Mouse (Mus musculus) heart, postnatal 4 days (tissue): ENCODE results near the gene Arhgef17. TPM values are rescaled to one million over a fixed set of nuclear protein-coding genes. Genes with fewer than 3 reads are reported as not detected.

Experiments used
- DNase-seq: peaks from one replicate; pipeline ENCODE4 v3.0.0; 2021
- total RNA-seq, 2 experiments: library from RNA; stranded (reverse); gene quantifications; 2 replicates each; pipeline ENCODE4 v1.2.3; 2021

Gene Arhgef17
- 10 to 100 TPM; 37.0 to 38.4 TPM for total RNA-seq

DNA sequence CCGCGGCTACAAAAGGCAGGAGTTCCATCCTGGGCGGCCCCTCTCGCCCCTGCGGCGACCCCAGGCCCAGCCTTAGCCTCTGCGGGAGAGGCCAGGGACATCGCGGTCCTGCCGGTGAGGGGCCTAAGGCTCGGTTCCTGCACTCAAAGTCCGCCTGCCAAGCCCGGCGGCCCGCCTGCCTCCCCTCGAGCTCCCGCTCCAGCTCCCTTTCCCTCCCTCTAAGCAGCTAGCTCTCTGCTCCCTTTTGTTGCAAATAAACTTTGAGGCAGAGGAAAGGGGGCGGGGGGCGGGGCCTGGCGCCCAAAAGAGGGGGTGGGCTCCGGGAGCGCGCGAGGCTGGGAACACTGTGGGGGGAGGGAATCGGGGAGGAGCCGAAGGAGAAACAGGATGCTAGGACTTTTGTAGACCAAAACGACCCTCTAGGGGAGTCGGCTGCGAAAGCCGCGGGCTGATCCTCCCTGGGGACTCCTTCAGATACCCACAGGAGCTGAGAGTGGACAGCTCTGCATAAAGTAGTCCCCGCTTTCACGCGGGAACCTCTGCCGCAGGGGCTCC lies at the start of gene Arhgef17:
Gene Arhgef17 (minus strand): TSS at position 182 of the 555 bp plus-strand sequence.
- DNase-seq = peak; percentile 75

DNA sequence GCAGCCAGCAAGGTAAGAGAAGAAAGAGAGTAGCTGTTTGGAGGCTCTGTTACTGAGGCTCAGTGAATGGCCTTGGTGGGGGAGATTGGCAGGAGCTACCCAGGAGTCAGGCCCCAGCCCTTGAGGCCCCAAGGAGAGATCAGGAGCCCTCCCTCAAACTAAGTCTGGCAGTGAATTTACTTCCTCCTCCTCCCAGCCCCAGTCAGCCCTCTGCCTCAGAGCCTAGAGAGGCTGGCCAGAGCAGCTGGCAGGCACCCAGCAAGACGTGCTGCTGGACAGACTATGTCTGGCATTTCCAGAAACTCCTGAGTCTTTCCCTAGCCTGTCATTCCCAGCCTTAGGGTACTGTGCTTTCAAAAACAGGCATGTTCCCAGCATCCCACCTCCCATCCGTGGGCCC lies 47.3 kb upstream of the Arhgef17 start:
- DNase-seq = peak; percentile 82

GRCm38 (mm10) chr7:100978171-100978570 lies 46.3 kb upstream of the Arhgef17 start:
- DNase-seq = no peak

DNA sequence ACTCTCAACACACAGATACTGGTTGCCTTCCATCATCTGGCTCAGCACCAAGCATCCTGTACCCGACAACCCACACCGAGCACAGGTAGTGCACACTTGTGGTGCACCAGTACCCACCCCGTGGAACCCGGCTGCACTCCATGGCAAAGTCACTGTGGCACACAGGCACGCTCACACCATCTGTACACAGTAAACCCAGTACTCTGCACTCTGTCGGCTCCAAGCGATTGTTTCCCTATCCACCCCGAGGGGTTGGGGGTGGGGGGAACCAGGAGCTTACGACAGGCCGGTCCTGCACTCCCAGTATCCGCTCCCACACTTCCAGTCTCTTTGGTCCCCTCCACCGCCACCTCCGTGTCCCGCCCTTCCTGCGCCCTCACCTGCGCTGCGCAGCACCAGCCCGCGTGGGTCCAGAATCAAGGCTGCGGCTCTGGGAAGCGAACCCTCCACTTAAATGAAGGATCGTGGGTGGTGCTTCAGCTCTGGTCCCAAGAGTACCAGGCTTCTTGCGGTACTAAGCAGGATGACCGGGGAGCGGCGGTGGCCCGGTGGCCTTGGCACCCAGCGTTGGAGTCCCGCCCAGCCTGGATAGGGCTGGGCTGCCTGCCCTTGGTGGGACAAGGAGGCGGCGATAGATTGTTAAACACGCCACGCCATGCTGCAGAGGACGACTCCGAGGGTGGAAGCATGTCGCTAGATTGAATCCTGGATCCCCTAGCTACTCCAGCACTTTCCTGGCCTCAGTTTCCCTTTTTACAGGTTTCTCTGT lies 42.4 kb upstream of the Arhgef17 start, which contains the start of gene P2ry6:
Gene P2ry6 (minus strand): TSS at position 515 of the 769 bp plus-strand sequence.
- peak; percentile 72 for DNase-seq

DNA sequence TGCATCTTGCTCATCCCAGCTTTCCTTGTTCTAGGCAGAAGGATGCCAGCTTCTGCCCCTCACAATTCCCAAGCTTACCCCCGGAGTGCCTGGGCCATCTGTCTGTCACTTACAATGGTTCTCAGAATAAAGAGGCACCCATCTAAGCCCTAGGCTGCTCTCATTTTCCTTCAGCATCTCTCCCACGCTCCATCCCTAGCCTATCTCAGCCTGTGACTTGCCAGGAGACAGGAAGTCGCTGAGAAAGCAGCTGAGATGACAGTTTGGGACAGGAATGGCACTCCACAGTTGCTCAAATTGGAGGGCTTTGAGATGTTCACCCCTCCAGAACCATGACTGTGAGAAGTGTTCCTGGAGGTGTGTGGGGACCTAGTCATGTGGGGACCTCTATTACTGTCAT lies 41.0 kb upstream of the Arhgef17 start:
- no peak for DNase-seq

DNA sequence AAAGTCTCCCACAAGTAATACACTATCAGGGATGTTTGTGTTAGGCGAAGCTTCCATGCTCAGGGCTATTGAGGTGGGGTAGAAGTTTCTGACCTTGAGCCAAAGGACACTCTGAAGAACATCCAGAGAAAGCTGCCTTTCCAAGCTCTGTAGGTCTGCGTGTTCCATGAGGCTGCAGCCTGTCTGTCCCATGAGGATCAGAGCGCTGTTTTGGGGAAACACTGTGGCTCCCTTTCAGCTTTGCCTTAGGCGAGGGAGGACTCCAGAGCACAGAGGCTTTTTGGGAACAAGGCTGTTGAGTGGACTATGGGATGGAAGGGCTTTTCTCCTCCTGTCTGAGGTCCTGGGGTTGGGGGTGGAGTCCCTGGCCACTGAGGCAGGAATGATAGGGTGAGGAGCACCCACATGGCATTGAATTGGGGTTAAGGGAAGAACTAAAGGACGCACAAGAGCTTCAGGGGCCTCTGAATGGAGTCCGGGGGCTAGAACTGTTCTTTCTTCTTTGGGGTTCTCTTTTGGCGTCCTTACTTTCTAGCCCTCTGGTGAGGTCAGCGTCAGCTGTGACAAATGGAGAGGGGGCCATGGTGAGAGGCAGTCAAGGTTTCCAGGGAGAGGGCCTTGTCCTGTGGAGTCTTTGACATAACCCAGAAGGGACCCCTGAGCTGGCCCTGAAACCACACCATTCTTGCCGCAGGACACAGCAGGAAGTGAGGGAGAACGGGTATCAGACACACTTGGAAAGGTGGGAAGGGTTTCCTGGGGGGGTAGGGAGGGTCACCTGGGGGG lies 37.2 kb upstream of the Arhgef17 start:
- no peak for DNase-seq

DNA sequence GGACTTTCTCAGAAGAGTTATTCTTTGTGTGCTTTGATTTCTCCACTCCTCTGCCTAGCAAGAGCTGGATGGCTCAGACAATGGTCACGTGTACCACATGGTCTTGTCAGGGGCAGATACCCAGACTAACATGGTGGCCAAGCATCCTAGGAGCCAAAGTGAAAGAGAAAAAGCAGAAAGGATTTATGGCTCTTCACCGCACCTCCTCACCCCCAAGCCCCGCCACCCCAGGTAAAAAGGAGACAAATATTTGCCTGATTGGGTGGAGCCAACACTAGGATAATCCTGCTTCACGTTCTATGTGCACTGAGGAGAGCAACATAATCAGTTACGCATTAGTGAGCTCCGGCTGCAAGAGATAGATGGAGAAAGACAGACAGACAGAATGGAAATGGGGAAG lies 36.5 kb upstream of the Arhgef17 start:
- no peak for DNase-seq

DNA sequence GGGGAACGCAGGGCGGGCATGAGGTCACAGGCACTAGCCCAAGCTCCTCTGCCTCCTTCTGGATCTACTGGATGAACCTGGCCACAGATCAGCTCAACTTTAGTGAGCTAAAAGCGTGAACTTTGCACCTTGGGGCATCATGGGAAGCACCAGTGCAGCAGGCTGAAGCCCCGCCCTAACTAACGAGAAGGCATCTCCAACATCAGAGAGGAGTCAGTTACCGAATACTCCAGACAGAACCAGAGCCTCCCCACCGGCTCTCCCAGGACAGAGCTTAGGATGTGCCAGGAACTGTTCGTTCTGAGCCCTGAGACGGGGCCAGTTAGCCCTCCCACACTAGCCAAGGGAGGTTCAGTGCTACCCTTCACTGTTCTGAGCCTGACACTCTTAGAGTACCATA lies 35.9 kb upstream of the Arhgef17 start:
- DNase-seq = no peak

DNA sequence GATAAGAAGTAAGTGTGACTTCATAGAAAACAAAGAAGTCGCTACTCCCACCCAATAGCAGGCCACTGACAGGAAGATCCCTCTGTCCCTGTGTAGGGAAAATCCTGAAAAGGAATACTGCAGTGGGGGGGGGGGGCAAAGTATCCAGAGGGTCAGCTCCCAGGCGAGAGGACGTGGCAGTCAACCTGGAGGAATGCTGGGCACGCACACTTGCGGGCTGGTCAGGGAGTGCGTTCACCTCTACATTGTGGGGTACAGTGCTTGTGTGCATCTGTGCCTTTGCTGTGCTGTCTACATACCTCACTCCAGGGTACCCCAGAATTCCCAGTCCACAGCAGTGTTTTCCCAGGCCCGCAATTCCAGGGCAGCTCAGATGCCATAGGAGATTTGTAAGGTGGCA lies 34.1 kb upstream of the Arhgef17 start:
- DNase-seq = no peak

GRCm38 (mm10) chr7:100965079-100965478 lies 33.2 kb upstream of the Arhgef17 start:
- peak; percentile 49 for DNase-seq

- no peak for DNase-seq
Measured at GRCm38 (mm10) chr7:100964242-100964641, 32.3 kb upstream of the Arhgef17 start.

DNA sequence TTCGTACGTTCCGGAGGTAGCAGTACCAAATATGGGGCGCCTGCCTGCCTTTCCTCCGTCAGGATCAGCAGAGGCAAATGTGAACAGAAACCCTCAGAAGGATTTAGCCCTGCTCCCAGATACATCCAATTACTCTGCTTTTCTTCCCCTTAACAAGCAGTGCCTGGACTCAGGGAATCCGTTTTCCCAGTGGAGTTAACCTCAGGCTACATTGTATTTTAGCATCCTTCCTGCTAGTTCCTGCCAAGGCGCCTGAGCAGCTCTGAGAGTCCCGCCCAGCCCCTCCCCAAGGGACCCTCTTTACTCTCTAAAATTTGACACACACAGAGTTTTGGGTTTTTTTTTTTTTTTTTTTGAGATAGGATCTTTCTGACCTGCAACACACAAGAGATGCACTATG lies 31.5 kb upstream of the Arhgef17 start:
- no peak for DNase-seq

- DNase-seq = no peak
Measured at GRCm38 (mm10) chr7:100961146-100961545, 29.2 kb upstream of the Arhgef17 start.

DNA sequence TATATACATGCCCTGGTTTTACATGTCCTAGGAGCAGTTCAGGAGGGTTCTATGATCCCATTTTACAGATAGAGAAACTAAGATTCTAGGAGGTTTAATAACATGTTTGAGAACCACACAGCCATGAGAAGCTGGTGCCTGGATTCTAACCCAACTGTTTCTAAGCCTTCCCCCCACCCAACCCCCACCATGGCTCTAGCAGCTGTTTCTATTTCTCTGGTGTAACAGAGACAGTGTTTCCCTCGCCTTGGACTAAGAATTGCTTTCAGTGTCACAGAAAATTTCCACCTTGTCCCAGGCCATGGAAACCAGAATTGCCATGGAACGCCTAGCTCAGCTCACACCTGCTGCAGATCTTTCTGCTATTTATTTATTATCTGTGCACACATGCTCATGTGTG lies 28.6 kb upstream of the Arhgef17 start:
- no peak for DNase-seq

GRCm38 (mm10) chr7:100958426-100958825 lies 26.5 kb upstream of the Arhgef17 start:
- peak; percentile 39 for DNase-seq

GRCm38 (mm10) chr7:100952686-100953085 lies 20.8 kb upstream of the Arhgef17 start:
- no peak for DNase-seq

DNA sequence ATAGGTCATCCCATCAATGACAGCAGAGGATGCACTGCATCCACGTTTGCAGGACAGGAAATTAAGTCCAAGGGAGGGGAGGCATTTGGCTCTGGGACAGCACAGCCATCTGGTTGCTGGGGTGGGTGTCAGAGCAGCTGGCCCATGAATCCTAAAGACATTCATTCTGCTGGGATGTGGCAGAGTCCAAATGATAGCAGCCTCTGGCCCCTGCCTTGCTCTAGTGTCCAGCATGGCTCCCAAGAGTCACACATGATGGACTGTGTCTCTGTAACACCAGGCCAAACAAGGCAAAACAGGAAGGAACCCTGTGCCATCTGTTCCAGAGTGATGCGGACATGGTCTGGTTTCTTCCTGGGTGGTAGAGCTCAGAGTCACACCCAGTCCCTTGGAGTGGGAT lies 20.0 kb upstream of the Arhgef17 start:
- DNase-seq = peak; percentile 48

GRCm38 (mm10) chr7:100950481-100951010 lies 18.6 kb upstream of the Arhgef17 start:
- DNase-seq = peak; percentile 37

- DNase-seq = no peak
Measured at GRCm38 (mm10) chr7:100950031-100950430, 18.1 kb upstream of the Arhgef17 start.

DNA sequence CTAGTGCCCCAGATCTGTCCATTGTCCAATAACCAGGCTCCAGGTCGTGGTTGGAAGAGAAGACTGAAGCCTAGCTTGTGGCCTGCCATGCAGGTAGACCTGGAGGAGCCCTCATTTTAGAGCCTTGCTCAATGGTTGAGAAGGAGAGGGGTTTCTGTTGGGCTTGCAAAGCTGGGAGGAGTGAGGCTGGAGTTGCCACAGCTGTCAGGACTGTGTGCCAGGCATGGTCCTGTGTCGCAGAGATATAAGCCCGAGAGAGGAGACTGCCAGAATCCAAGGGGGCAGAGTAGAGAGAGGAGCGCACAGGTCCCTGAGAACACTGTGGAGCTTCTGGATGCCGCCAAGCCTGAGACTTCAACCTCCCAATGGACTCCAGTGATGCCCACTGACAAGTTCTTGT lies 12.8 kb upstream of the Arhgef17 start:
- DNase-seq = no peak

- DNase-seq = no peak
Measured at GRCm38 (mm10) chr7:100944306-100944705, 12.4 kb upstream of the Arhgef17 start.

DNA sequence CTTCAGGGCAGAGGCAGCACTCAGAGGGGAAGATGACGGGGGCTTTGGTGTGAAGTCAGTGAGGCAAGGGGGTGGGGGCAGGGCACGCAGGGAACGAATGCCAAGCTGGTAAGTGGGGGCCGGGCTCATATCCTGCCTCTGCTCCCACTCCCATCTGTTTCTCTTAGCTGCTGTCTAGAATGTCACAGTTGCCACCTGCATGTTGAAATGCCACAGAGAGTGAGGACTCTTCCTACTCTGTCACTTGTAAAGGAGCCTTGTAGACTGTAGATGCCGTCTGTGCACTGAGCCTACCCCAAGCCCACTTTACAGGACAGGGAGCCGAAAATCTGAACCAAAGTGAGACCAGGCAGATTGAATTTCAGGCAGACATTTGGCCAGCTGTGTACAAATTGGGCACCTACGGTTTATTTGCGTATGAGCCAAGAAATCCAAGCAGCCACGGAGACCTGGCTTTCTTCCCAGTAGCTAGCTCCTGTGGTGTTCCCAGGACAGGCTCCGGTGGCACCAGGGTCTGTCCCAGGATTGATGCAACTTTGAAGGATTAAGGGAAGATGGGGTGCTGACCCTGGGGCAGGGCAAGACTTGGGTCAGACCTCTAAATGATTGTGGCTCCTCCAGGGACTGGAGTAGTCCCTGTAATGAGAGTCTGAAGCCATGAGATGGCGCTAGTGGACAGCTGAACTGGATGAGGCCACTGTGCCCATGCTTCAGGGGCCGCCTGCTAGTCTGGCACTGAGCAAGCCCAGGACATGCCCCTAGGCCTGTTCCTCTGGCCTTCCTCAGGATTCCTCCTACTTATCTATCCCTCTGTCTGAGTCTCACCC lies 11.1 kb upstream of the Arhgef17 start:
- peak; percentile 81 for DNase-seq
